Mouse (Mus musculus): Measurements from ENCODE around the gene Clpsl2. TPM values are rescaled to one million over a fixed set of nuclear protein-coding genes. Genes with fewer than 3 reads are reported as not detected.
A peak's percentile ranks its signal among the peaks of the same experiment; 100 is the strongest.

Clpsl2 gene
- polyA plus RNA-seq, 1 experiment from 2014 or later: not detected

- Histone ChIP-seq H3K36me3 (ENCODE audit: control insufficient read depth, insufficient read depth, low read length) (no peaks in the 10 kb centered on the region), H3K4me2 (ENCODE audit: low read length) (no peak overlapping the region), H3K27ac (ENCODE audit: low read depth) (no peak overlapping the region), H3K27me3 (replicated peaks; ENCODE audit: control insufficient read depth, insufficient read depth, low read length) (no peaks in the 10 kb centered on the region), H3K9ac (ENCODE audit: low read length) (no peak overlapping the region), H3K9me3 (ENCODE audit: control insufficient read depth, low read length) (no peaks in the 10 kb centered on the region), H3K4me3 (ENCODE audit: low read depth, low read length) (no peak overlapping the region), H3K4me1 (replicated peaks; ENCODE audit: control insufficient read depth, insufficient read depth, low read length) (peaks cover 41% of the 10 kb centered on the region)
- DNase-seq (ENCODE audit: low spot score) (no peak), ATAC-seq (replicated peaks; ENCODE audit: low FRiP score, low TSS enrichment, low read depth) (no peak)
- WGBS: 36% methylated on average over 9 of the region's 9 CpGs
These were observed 37.3 kb upstream of the Clpsl2 start for GRCm38 (mm10) chr17:28511616-28512541.

GRCm38 (mm10) chr17:28512696-28513095 is 36.5 kb upstream of the Clpsl2 start:
- Histone ChIP-seq H3K4me2 (ENCODE audit: low read length) (no peak overlapping the region), H3K9ac (ENCODE audit: low read length) (no peak overlapping the region), H3K27me3 (replicated peaks; ENCODE audit: control insufficient read depth, insufficient read depth, low read length) (no peaks in the 10 kb centered on the region), H3K36me3 (ENCODE audit: control insufficient read depth, insufficient read depth, low read length) (no peaks in the 10 kb centered on the region), H3K9me3 (ENCODE audit: control insufficient read depth, low read length) (no peaks in the 10 kb centered on the region), H3K4me3 (ENCODE audit: low read depth, low read length) (no peak overlapping the region), H3K27ac (ENCODE audit: low read depth) (no peak overlapping the region), H3K4me1 (replicated peaks; ENCODE audit: control insufficient read depth, insufficient read depth, low read length) (peaks cover 37% of the 10 kb centered on the region)
- WGBS: 34% methylated on average over 6 of the region's 6 CpGs
- no peak for DNase-seq (ENCODE audit: low spot score)
- no peak for ATAC-seq (replicated peaks; ENCODE audit: low FRiP score, low TSS enrichment, low read depth)

GRCm38 (mm10) chr17:28513337-28513736 is 35.9 kb upstream of the Clpsl2 start:
- Histone ChIP-seq H3K9ac (ENCODE audit: low read length) (no peak overlapping the region), H3K9me3 (ENCODE audit: control insufficient read depth, low read length) (no peaks in the 10 kb centered on the region), H3K27ac (ENCODE audit: low read depth) (no peak overlapping the region), H3K36me3 (ENCODE audit: control insufficient read depth, insufficient read depth, low read length) (no peaks in the 10 kb centered on the region), H3K4me1 (replicated peaks; ENCODE audit: control insufficient read depth, insufficient read depth, low read length) (peaks cover 36% of the 10 kb centered on the region), H3K4me3 (ENCODE audit: low read depth, low read length) (no peak overlapping the region), H3K4me2 (ENCODE audit: low read length) (no peak overlapping the region), H3K27me3 (replicated peaks; ENCODE audit: control insufficient read depth, insufficient read depth, low read length) (no peaks in the 10 kb centered on the region)
- DNase-seq (ENCODE audit: low spot score) (no peak), ATAC-seq (replicated peaks; ENCODE audit: low FRiP score, low TSS enrichment, low read depth) (no peak)
- 59% methylated on average over 1 of the region's 1 CpGs for WGBS

GRCm38 (mm10) chr17:28513844-28514243 is 35.4 kb upstream of the Clpsl2 start:
- 65% methylated on average over 7 of the region's 7 CpGs for WGBS
- no peak overlapping the region for H3K27ac ChIP-seq (ENCODE audit: low read depth)

GRCm38 (mm10) chr17:28514555-28514954 is 34.7 kb upstream of the Clpsl2 start:
- Histone ChIP-seq H3K4me1 (replicated peaks; ENCODE audit: control insufficient read depth, insufficient read depth, low read length) (peaks cover 41% of the 10 kb centered on the region), H3K27me3 (replicated peaks; ENCODE audit: control insufficient read depth, insufficient read depth, low read length) (no peaks in the 10 kb centered on the region)
- ATAC-seq (replicated peaks; ENCODE audit: low FRiP score, low TSS enrichment, low read depth): no peak

More at GRCm38 (mm10) chr17:28513844-28514243, 35.4 kb upstream of the Clpsl2 start:
- Histone ChIP-seq H3K27me3 (replicated peaks; ENCODE audit: control insufficient read depth, insufficient read depth, low read length) (no peaks in the 10 kb centered on the region), H3K36me3 (ENCODE audit: control insufficient read depth, insufficient read depth, low read length) (no peaks in the 10 kb centered on the region), H3K9me3 (ENCODE audit: control insufficient read depth, low read length) (no peaks in the 10 kb centered on the region), H3K4me1 (replicated peaks; ENCODE audit: control insufficient read depth, insufficient read depth, low read length) (peaks cover 41% of the 10 kb centered on the region), H3K4me2 (ENCODE audit: low read length) (no peak overlapping the region), H3K4me3 (ENCODE audit: low read depth, low read length) (no peak overlapping the region), H3K9ac (ENCODE audit: low read length) (no peak overlapping the region)
- no peak for DNase-seq (ENCODE audit: low spot score)
- no peak for ATAC-seq (replicated peaks; ENCODE audit: low FRiP score, low TSS enrichment, low read depth)

GRCm38 (mm10) chr17:28515431-28516341 is 33.5 kb upstream of the Clpsl2 start:
- H3K36me3 ChIP-seq (ENCODE audit: control insufficient read depth, insufficient read depth, low read length): no peaks in the 10 kb centered on the region
- H3K4me3 ChIP-seq (ENCODE audit: low read depth, low read length): no peak overlapping the region
- 0 out of 2 replicates have a peak, but pooled peaks cover under 1% of the 10 kb centered on the region for H3K27me3 ChIP-seq (replicated peaks; ENCODE audit: control insufficient read depth, insufficient read depth, low read length)
- 62% methylated on average over 10 of the region's 10 CpGs for WGBS
- DNase-seq (ENCODE audit: low spot score) (no peak), ATAC-seq (replicated peaks; ENCODE audit: low FRiP score, low TSS enrichment, low read depth) (no peak)
- H3K9me3 ChIP-seq (ENCODE audit: control insufficient read depth, low read length): no peaks in the 10 kb centered on the region
- no peak overlapping the region for H3K4me2 ChIP-seq (ENCODE audit: low read length)
- H3K4me1 ChIP-seq (replicated peaks; ENCODE audit: control insufficient read depth, insufficient read depth, low read length): peaks cover 37% of the 10 kb centered on the region
- no peak overlapping the region for H3K27ac ChIP-seq (ENCODE audit: low read depth)
- H3K9ac ChIP-seq (ENCODE audit: low read length): no peak overlapping the region

More at GRCm38 (mm10) chr17:28514555-28514954, 34.7 kb upstream of the Clpsl2 start:
- no peak overlapping the region for H3K27ac ChIP-seq (ENCODE audit: low read depth)
- no peak for DNase-seq (ENCODE audit: low spot score)
- H3K36me3 ChIP-seq (ENCODE audit: control insufficient read depth, insufficient read depth, low read length): no peaks in the 10 kb centered on the region
- H3K9ac ChIP-seq (ENCODE audit: low read length): no peak overlapping the region
- H3K4me2 ChIP-seq (ENCODE audit: low read length): no peak overlapping the region
- 58% methylated on average over 5 of the region's 5 CpGs for WGBS
- H3K4me3 ChIP-seq (ENCODE audit: low read depth, low read length): no peak overlapping the region
- H3K9me3 ChIP-seq (ENCODE audit: control insufficient read depth, low read length): no peaks in the 10 kb centered on the region

- H3K9me3 ChIP-seq (ENCODE audit: control insufficient read depth, low read length): no peaks in the 10 kb centered on the region
- 0 out of 2 replicates have a peak, but pooled peaks cover 4% of the 10 kb centered on the region for H3K27me3 ChIP-seq (replicated peaks; ENCODE audit: control insufficient read depth, insufficient read depth, low read length)
- H3K4me3 ChIP-seq (ENCODE audit: low read depth, low read length): no peak overlapping the region
- peaks cover 30% of the 10 kb centered on the region for H3K4me1 ChIP-seq (replicated peaks; ENCODE audit: control insufficient read depth, insufficient read depth, low read length)
- ATAC-seq (replicated peaks; ENCODE audit: low FRiP score, low TSS enrichment, low read depth): no peak
- peak overlapping the region; percentile 73; the same call in 1 of the 2 replicates for H3K4me2 ChIP-seq (ENCODE audit: low read length)
- H3K27ac ChIP-seq (ENCODE audit: low read depth): peak overlapping the region; percentile 47
- DNase-seq (ENCODE audit: low spot score): no peak
- no peaks in the 10 kb centered on the region for H3K36me3 ChIP-seq (ENCODE audit: control insufficient read depth, insufficient read depth, low read length)
- 55% methylated on average over 4 of the region's 4 CpGs for WGBS
- H3K9ac ChIP-seq (ENCODE audit: low read length): no peak overlapping the region
These were observed 32.3 kb upstream of the Clpsl2 start for GRCm38 (mm10) chr17:28516881-28517280.

GRCm38 (mm10) chr17:28517441-28517955 is 31.7 kb upstream of the Clpsl2 start, which contains the start of gene Fkbp5:
Fkbp5 (minus strand) TSS chr17:28517527.
- peak; percentile 79 for DNase-seq (ENCODE audit: low spot score)
- 4% methylated on average over 16 of the region's 16 CpGs for WGBS
- peaks cover 29% of the 10 kb centered on the region for H3K4me1 ChIP-seq (replicated peaks; ENCODE audit: control insufficient read depth, insufficient read depth, low read length)

More at GRCm38 (mm10) chr17:28517441-28517955, 31.7 kb upstream of the Clpsl2 start, which contains the start of gene Fkbp5:
- H3K4me3 ChIP-seq (ENCODE audit: low read depth, low read length): peak within 1 kb of the TSS; percentile 32
- H3K27ac ChIP-seq (ENCODE audit: low read depth): peak within 1 kb of the TSS; percentile 47
- no peaks in the 10 kb centered on the region for H3K9me3 ChIP-seq (ENCODE audit: control insufficient read depth, low read length)
- H3K27me3 ChIP-seq (replicated peaks; ENCODE audit: control insufficient read depth, insufficient read depth, low read length): 0 out of 2 replicates have a peak, but pooled peaks cover 4% of the 10 kb centered on the region
- ATAC-seq (replicated peaks; ENCODE audit: low FRiP score, low TSS enrichment, low read depth): peak; percentile 21; the same call in 1 of the 2 replicates
- H3K36me3 ChIP-seq (ENCODE audit: control insufficient read depth, insufficient read depth, low read length): no peaks in the 10 kb centered on the region
- H3K9ac ChIP-seq (ENCODE audit: low read length): peak within 1 kb of the TSS; percentile 37
- H3K4me2 ChIP-seq (ENCODE audit: low read length): peak within 1 kb of the TSS; percentile 73
